Mouse (Mus musculus): ENCODE measurements at regions not wholly inside any gene's neighbourhood (a gene's known extent, or its start where the extent isn't known, plus 50 kb on each side); places are given as distances from the start of the nearest gene placed in this dataset.

GRCm38 (mm10) chr2:168338819-168339218, 57.3 kb upstream of the Kcng1 start:
- TF ChIP-seq ZNF384 (IDR thresholded peaks at IDR 0.05; ENCODE audit: low read depth, low read length), result no peak
- TF ChIP-seq ZC3H11A (IDR thresholded peaks at IDR 0.05; ENCODE audit: borderline replicate concordance, low read depth, low read length), result no peak
- TF ChIP-seq CHD2 (IDR thresholded peaks at IDR 0.05; ENCODE audit: low read depth, low read length), result no peak
- TF ChIP-seq MAFK (IDR thresholded peaks at IDR 0.05; ENCODE audit: insufficient read depth, low read depth, low read length), result no peak
- TF ChIP-seq HCFC1 (IDR thresholded peaks at IDR 0.05; ENCODE audit: borderline replicate concordance, insufficient read depth, low read length), result no peak

All from ES-E14 (cell line).